Mouse (Mus musculus) thymus, adult 2 months (tissue): ENCODE results near the gene Gng12.

Source experiments
- CTCF ChIP-seq: fragments of 200-500 bp; IDR thresholded peaks from 2 replicates; pipeline ENCODE4 v1.5.1; 2012; ENCODE audit warnings: mild to moderate bottlenecking, control low read depth, low read length, moderate library complexity, borderline replicate concordance; ENCODE audit not compliant: control insufficient read depth, poor library complexity, insufficient read depth; ENCODE audit errors: extremely low read depth
- POLR2A ChIP-seq: fragments of 200-500 bp; IDR thresholded peaks from 2 replicates; pipeline ENCODE4 v1.6.1; 2012; ENCODE audit warnings: mild to moderate bottlenecking, low read length, control low read depth, moderate library complexity; ENCODE audit not compliant: control insufficient read depth, poor library complexity, insufficient read depth; ENCODE audit errors: extremely low read depth

DNA sequence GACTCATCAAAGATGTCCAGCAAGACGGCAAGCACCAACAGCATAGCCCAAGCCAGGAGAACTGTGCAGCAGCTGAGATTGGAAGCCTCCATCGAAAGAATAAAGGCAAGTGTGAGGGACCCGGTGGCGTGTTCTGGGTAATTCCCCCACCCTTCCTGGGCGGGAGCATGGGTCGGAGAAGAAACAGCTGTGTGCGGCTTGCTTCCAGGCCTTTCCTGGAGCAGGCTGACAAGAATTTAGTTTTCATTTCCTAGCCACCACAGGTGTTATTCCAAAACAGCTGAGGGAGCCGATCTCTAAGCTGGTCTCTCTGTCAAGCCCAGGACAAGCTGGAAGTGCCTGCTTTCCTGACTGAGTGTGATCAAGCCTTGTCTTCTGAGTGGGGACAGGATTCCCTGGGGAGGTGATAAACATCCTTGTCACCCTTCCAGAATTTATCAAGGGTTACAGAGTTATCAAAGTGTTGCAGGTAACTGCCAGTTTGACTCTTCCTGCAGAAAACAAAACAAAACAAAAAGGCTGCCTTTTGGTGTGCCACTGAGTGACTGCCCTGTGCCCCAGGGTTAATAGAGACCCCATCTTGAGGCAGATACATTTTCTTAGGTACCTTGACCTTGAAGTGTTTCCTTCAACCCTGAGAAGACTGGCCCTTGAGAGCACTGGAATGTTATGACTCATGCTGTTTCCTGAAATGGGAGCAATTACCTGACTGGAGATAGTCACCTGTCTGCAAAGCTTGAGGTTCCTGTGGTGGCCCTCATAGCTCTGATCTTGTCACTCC lies 119.7 kb downstream of the Gng12 start:
- TF ChIP-seq POLR2A (no peak), CTCF (no peak)
